Mouse (Mus musculus): ENCODE data around the gene Dcaf11.
A peak's percentile ranks its signal among the peaks of the same experiment; 100 is the strongest.

The Dcaf11 gene

DNA sequence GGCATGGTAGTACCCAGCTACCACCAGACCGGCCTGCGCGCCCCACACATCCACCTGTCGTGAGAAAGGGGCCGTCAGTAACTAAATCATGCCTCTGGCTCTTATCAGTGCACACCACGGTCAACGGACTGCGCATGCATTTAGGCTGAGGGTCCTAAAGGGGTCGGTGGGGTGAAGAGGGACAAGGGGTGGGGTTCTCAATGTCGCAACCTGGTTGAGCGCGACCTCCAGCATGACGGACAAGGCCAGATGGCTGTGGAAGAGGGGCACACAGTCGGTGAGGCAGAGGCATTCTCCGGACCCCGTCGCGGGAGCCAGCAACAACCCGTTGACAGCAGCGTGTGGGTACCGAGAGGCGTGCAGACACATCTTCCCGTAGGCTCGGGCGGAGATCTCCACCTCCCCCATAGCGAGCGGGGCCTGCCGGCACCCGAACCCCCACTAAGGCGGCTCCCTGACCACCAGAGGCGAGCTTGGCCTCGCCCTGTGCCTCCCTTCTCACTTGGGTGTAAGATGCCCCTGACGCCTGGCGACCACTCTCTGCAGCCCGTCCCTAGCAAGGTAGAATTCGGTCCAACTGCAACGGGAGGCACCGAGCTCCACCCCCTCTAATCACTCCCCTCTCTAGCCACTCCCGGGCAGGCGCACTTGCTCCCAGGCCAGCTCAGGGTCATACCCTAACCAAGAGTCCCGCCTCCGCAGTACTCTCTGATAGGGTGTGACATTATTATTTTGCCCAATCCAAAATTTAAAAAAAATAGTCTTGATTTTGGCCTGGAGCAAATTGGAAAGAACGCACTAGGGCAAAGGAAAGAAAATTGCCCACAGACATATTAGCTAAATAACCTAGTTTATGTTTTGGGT lies 25.1 kb downstream of the Dcaf11 start, which contains the start of gene Emc9:
Emc9 (minus strand) TSS at position 601 of the 864 bp plus-strand sequence.
- peak; percentile 34 to 48 for DNase-seq

DNA sequence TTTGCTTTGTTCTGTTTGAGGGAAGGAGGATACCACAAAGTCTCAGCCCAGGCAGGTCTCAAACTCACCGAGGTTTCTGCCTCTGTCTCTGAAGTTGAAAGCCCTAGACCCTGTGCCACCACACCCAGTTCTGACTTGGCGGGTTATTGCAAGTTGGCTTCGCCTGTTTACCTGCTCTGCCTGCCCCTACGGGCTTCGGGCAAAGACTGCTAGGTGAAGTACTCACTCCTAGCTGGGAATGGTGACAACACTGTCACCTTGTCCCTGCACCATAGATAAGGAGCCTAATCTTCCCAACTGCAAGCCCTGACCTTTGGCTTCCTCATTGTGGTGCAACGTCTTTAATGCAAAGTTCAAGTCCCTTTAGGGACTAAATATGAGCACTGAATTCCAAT lies 25.8 kb downstream of the Dcaf11 start:
- no peak for DNase-seq

DNA sequence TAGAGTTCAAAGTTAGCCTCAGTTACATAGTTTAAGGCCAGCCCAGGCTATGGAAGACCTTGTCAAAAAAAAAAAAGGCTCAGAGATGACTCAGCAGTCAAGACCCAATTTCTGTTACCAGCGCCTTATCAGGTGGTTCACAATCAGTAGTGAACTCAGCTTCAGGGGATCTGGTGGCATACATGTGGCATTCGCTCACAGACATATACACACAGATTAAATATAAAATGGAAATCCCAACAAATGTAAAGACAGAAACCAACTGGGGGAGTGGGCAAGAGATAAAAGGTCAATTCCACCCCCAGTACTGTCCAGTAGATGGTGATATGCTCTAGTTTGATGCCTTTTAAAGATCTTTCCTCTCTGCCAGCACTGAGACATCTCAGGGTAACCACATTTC lies 26.3 kb downstream of the Dcaf11 start:
- DNase-seq: no peak

DNA sequence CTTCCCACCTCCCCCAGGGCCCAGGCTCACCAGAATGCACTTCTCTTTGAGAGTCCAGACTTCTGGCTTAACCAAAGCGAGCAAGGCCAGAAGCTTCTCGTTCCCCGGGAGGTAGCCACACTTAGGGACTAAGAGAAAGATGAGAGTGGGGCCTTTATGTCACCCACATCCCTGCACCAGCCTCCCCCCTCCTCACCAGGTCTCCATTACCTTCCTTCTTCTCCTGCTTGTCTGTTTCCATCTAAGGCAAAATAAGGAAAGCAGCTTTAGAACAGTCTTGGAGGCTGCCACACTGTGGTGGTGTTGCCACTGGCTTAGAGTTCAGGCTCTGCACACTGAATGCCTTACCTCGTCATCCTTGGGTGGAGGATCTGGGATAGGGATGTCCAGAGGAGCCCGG lies 29.5 kb downstream of the Dcaf11 start:
- no peak for DNase-seq

DNA sequence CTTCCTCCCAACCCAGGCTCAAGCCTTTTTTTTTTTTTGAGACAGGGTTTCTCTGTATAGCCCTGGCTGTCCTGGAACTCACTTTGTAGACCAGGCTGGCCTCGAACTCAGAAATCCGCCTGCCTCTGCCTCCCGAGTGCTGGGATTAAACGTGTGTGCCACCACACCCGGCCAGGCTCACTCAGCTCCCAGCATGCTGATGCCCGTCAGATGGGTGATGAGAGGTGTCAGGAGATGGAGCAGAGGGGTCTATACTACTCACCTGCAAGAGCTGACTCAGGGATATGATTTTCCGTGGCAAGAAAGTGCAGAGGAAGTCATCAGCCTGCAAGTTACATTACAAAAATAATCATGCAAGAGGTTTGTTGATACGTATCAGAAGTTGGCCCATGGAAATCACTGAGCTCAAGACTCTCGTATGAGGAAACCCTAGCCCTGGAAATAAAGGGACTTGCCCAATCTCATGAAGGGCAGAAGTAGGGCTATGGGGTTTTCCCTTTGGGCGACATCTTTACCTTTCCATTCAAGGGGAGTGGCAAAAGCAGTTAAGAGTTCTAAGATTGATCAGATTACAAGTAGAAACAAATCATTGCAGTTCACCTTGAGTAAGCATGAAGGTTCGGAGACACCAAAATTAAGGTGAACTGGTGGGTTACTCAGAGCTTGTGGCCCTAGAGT lies 30.1 kb downstream of the Dcaf11 start:
- DNase-seq: no peak

DNA sequence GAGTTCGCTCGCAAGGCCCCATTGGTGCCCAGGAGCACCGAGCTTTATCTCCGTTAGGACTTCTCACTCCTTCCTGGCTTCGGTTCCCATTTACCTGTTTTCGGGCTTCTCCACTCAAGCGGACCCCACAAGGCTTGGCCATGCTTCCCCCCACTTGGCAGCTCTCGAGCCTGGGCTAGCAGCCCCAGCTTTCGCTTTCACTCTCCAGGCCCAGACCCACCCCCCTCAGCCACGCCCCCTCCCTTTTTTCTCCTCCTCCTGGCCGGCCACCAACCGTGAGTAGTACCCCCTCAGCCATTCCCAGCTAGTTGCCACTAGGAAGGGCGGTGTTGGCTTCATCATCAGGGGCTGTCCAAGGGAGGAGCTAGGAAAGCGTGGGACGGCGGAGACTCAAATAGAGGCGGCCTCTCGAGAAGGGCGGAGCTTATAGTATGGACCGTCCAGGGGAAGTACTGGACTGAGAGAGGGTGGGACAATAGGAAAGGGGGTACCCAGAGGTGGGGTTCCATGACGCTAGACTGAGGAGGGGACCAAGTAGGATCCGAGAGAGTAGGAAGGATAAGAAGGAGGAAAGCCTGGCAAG lies 31.0 kb downstream of the Dcaf11 start, which contains the start of gene Psme2:
Psme2 (minus strand) TSS at position 366 of the 583 bp plus-strand sequence.
- peak; percentile 68 to 81 for DNase-seq

DNA sequence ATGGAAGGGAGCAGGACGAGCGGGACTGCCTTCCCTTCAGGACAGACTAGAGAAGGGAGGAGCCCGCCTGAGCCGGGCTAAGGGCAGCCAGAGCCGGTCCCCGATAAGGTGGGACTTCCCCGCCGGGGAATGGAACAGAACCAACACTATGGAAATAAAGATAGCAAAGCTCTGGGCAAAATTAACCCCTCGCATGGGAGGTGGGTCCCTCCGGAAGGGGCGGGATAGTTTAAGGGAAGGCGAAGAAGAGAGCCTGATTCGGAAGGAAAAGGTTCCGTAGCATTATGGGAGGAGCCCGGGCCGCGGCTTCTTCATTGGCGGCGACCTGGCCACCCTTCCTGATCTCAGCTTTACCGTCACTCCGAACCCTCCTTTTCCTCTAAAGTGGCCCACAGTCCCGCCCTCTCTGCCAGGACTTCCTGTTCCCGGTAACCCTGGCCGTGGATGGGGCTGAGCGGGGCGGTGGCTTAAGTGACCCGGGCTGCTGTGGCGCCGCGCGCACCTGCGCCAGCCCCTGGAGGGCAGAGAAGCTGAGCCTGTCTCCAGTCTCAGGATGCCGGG lies 31.6 kb downstream of the Dcaf11 start, which contains the start of gene Rnf31:
Rnf31 (plus strand) TSS at position 378 of the 561 bp plus-strand sequence.
- peak; percentile 87 to 91 for DNase-seq

DNA sequence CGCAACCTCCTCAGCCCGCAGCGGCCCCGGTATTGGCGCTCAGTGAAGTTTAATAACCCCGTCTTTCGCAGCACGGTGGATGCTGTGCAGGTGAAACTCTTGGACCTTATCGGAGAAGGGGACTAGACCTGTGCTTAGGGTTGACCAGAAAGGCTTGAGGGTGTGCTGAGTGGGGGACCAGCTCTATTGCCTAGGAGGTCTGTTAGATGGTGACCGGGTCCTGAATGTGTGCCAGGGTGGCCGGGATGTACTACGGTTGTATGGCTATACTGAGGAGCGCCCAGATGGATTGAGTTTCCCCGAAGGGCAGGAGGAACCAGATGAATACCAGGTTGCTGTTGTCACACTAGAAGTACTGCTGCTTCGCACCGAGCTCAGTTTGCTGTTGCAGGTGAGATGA lies 32.4 kb downstream of the Dcaf11 start:
- no peak for DNase-seq

DNA sequence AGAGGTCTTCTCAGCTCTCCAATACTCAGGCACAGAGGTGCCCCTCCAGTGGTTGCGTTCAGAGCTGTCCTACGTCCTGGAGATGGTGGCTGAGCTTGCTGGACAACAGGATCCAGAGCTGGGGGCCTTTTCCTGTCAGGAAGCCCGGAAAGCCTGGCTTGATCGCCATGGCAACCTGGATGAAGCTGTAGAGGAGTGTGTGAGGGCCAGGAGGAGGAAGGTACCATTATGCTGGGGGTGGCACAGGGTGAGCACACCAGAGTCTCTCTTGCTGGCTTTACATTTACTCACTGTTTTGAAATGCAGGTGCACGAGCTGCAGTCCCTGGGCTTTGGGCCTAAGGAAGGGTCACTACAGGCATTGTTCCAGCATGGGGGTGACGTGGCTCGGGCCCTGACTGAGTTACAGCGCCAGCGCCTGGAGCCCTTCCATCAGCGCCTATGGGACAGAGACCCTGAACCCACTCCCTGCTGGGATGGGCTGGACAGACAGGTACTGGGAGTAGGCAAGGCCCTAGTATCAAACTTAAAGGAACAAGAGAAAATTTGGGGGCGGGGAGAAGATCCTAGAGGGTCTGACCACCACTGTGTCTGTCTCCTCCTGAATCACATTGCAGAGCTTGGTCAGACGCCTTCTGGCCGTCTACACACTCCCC lies 36.4 kb downstream of the Dcaf11 start:
- no peak for DNase-seq

DNA sequence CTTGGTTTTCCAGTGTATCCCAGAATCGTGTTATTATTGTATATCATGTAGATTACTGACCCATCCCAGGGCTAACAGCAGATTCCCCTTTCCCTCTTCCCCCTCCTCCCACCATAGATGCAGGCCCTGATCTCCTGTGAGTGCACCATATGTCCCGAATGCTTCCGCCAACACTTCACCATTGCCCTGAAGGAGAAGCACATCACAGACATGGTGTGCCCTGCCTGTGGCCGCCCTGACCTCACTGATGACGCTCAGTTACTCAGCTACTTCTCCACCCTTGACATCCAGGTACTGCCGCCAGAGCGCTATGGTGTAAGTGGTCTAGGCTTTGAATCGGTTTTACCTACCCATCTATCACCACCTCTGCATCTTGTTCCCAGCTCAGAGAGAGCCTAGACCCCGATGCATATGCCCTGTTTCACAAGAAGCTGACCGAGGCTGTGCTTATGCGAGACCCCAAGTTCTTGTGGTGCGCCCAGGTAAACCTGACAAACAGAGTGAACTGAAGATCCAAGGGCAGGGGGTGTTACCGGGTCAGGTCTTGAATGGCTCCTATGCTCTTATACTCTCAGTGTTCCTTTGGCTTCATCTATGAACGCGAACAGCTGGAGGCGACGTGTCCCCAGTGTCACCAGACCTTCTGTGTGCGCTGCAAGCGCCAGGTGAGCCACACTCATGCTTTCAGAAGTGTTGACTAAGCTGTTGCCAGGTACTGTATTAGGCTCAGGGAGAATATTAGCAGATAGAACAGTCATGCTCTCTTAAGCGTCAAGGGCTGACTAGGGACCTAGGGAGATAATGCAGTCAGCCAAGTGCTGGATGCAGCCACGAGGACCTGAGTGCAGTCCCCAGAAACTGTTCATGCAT lies 39.0 kb downstream of the Dcaf11 start:
- DNase-seq: no peak

DNA sequence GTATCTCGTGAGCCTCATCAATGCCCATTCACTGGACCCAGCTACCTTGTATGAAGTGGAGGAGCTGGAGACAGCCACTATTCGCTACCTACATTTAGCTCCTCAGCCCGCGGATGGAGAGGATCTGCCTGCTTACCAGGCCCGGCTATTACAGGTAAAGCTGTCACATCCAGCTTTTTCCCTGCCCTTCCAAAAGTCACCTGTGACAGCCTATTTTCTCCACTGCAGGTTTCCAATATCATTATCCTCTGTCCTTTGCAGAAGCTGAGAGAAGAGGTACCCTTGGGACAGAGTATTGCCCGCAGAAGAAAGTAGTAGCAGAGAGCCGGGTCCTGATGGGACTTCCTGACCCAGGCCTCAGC lies 43.4 kb downstream of the Dcaf11 start, which contains the start of gene Irf9:
Irf9 (plus strand) TSS at position 301 of the 362 bp plus-strand sequence.
- DNase-seq: no peak

DNA sequence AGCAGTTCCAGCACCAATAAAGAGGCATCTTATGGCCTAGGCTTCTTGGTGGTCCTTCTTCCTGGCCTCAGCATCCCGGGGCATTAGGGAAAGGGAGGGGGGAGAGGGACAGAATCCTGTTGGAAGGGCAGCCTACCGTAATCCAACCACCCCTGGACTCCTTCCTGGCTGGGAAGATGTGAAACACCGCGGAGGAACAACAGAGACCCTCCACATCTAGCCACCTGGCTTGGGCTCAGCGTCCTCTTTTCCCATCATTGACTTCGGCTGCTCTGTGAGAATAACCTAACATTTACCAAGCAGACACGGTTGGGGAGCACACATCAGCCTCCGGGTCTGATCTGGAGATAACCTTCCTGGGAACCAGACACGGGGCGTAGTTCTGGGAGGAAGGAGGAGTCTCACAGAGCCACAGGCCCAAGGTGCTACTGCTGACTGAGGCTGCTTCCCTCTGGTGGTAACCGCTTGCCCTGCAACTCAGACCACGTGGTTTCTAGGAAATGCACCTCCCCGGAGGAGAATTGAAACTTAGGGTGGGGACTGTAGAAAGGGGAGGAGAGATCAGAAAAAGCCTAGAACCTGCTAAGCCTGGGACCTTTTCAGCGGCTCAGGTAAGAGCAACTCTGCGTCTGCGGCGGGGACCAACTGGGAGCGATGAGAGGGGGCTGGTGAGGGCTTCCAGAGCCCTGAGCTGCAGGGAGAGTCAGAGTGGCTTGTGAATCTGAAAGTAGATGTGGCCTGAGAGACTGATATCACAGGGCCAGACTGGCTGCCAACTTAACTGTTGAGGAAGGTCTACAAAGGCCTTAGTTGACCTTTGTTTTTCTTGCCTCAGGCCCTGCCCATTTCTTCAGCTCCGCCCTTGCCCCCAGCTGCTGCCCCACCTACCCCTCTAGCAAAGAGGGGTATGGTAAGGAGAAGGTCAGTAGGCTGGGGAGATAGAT lies 44.1 kb downstream of the Dcaf11 start:
- peak; percentile 86 to 92 for DNase-seq

DNA sequence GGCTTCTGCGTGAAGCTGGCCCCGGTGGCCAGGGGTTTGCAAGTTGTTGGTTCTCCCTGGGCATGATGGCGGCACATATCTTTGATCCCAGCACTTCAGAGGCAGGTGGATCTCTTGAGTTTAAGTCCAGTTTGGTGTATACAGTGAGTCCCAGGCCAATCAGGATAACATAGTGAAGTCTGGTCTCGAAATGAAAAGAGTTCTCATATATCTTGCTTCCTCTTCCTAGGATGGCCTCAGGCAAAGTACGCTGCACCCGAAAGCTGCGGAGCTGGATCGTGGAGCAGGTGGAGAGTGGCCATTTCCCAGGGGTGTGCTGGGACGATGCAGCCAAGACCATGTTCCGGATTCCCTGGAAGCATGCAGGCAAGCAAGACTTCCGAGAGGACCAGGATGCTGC lies 45.0 kb downstream of the Dcaf11 start:
- no peak for DNase-seq

DNA sequence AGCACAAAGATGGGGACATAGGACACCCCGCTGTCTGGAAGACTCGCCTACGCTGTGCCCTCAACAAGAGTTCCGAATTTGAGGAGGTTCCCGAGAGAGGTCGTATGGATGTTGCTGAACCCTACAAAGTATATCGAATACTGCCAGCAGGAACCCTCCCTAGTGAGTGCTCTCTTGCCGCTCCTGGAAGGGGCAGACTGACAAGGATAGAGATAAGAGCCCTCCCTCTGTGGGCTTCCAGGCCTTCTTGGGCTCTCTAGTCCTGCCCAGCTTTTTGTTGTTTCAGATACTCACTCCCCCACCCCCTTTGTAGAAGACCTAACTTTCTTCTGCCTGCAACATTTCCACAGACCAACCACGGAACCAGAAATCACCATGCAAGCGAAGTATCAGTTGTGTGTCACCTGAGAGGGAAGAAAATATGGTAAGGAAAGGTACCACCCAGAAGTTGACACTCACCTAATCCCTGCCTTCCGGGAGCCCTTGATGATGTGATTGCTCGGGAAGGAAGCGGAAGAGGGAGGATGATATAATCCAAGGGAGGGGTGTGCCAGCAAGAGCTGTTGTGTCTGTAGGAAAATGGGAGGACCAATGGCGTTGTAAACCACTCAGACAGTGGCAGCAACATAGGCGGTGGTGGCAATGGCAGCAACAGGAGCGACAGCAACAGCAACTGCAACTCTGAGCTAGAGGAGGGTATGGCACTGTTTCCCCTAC lies 46.1 kb downstream of the Dcaf11 start:
- no peak for DNase-seq

DNA sequence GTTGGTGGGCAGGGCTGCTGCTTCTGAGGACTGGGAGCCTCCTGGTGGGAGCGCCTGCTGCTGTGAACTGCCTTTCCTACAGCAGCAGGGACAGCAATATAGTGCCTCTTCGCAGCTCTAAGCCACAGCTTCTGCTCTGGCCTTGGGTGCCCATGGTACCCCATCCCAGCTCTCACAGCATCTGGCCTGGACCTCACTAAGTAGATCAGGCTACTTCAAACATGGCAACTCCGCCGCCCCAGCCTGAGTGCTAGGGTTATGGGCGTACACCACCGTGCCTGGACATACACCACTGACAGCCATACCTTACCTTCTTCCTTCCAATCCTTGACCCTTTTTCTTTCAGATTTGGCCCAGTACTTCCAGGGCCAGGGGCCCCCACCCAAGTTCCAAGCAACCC lies 48.5 kb downstream of the Dcaf11 start:
- DNase-seq: no peak

DNA sequence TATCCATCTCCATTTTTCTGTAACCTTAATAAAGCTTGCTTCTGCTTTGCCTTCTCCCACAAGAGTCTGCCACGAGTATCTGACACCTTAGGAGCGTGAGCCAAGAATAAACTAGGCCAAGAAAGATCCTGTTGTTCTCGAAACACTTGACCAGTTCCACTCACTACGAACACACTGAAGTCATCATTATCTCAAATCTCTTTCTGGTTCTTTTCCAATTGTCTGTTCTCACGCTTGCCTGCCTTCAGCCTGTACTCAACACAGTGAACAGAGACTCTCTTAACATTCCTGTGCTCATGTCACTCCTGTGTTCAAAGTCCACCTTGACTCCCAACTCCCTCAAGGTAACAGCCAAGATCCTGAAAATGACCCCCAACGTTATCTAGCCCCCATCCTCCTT lies 53.5 kb downstream of the Dcaf11 start:
- no peak for DNase-seq

DNA sequence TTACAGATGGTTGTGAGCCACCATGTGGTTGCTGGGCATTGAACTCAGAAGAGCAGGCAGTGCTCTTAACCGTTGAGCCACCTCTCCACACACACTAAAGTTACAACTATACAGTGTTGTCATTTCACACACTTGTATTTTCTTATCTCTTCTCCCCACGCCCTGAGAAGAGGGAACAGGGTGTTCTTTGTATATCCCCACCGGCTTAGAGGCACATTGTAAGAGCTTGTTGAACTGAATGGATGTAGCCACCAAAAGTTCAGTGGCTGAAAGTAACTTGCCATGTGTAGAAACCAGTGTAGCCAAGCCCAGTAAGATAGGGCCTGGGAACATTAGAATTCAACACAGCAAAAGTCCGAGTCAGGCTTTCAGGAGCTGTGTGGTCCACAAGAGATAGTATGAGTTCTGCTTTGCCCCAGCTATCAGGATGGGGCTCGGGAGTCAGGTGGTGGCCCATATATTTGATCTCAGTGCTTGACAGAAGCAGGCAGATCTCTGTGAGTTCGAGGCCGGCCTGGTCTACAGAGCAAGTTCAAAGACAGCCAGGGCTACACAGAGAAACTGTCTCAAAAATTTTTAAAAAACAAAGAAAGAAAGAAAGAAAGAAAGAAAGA lies 54.9 kb downstream of the Dcaf11 start:
- no peak for DNase-seq

DNA sequence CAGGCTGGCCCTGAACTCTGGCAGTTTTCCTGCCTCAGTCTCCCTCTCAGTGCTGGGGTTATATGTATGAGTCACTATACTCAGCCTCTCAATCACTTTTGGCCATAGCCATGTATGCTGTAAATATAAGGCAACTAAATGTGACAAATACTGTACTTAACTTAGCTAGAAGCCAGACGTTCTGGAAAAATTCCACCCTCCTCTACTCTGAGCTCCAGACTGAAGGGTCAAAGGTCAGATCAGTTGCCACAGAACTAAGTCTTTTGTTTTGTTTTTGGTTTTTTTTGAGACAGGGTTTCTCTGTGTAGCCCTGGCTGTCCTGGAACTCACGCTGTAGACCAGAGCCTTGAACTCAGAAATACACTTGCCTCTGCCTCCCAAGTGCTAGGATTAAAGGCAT lies 56.1 kb downstream of the Dcaf11 start:
- DNase-seq: no peak

DNA sequence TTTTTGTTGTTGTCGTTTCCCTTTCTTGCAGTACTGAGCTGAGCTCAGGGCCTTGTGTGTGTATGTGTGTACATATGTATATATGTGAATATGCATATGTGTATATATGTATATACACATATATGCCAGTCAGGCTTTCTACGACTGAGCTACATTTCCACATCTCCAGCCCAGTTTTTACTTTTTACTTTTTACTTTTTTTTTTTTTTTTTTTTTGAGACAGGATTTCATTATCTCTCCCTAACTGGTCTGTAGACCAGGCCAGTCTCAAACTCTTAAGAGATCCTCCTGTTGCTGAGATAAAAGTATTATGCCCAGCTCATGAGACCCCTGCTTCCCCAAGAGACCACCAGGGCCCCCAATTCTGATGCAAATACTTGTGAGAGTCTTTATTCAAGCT lies 57.0 kb downstream of the Dcaf11 start:
- no peak for DNase-seq

Measured in thymus, adult 18-20 months (tissue).